Mouse (Mus musculus) adipose tissue, adult 10 weeks (tissue): ENCODE measurements around the gene Ddx59. TPM values are rescaled to one million over a fixed set of nuclear protein-coding genes. Genes with fewer than 3 reads are reported as not detected.

ENCODE experiments used
- polyA plus RNA-seq: library from polyadenylated mRNA; stranded (reverse); fragments of 350-450 nt; fragmentation: Illumina TruSeq; extraction: RNeasy Lipid Tissue Mini Kit (QIAGEN cat#74804); gene quantifications from one replicate; pipeline ENCODE4 v1.2.3, GENCODE M21; 2014; ENCODE audit warnings: low read depth, low replicate concordance

Gene Ddx59
- 8.1 TPM for polyA plus RNA-seq

GRCm38 (mm10) chr1:136414798-136415755, at the start of gene Ddx59:
Ddx59 (plus strand) TSS chr1:136415271.

GRCm38 (mm10) chr1:136466143-136466811, 51.2 kb downstream of the Ddx59 start, which contains the start of gene Kif14:
Kif14 (plus strand) TSS chr1:136466343.

Other genes starting within 250 kb of the Ddx59 start
- gene Mroh3, start 202.4 kb upstream of the Ddx59 start, polyA plus RNA-seq = 0.73 TPM
- 13.3 TPM for gene Inava, start 181.0 kb upstream of the Ddx59 start, polyA plus RNA-seq
- gene Gpr25, start 154.4 kb upstream of the Ddx59 start, polyA plus RNA-seq = not detected
- gene Camsap2, start 69.2 kb upstream of the Ddx59 start, polyA plus RNA-seq = 16.1 TPM
- gene Kif14, start 51.1 kb downstream of the Ddx59 start, polyA plus RNA-seq = 0.24 TPM
- 6.3 TPM for gene Zfp281, start 209.6 kb downstream of the Ddx59 start, polyA plus RNA-seq